Mouse (Mus musculus): ENCODE measurements around the gene Dip2b. TPM values are rescaled to one million over a fixed set of nuclear protein-coding genes. Genes with fewer than 3 reads are reported as not detected.

Dip2b gene
- total RNA-seq, 2 experiments from 2014 or later, result 10.2 to 17.5 TPM

DNA sequence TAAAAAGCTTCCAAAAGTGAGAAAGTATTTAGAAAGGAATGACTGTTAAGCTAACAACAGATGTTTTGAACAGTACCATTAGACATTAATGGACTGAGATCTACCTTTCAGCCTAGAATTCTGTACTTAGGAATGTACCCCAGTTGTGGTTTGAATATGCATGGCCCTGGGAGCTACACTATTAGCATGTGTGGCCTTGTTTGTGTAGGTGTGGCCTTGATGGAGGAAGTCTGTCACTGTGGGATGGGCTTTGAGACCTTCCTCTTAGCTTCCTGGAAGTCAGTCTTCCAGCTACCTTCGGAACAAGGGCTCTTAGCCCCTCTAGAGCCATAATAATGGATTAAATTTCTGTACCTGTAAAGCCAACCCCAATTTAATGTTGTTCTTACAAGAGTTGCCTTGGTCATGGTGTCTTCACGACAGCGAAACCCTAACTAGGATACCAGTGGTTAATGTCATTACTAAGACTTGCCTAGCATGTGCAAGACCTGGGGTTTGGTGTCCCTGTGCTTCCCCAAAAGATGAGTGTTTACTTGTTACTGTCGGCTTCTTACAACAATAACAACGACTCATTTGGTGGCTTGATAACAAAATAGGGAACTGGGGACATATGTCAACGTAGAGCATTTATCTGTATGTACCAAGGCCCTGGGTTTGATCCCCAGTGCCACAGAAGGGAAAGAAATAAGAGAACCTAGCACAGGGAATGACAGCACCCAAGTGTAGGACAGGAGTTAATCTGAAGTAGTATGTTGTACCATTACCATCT is 210.4 kb downstream of the Dip2b start:
- ATAC-seq (replicated peaks; ENCODE audit: poor library complexity), result no peak

DNA sequence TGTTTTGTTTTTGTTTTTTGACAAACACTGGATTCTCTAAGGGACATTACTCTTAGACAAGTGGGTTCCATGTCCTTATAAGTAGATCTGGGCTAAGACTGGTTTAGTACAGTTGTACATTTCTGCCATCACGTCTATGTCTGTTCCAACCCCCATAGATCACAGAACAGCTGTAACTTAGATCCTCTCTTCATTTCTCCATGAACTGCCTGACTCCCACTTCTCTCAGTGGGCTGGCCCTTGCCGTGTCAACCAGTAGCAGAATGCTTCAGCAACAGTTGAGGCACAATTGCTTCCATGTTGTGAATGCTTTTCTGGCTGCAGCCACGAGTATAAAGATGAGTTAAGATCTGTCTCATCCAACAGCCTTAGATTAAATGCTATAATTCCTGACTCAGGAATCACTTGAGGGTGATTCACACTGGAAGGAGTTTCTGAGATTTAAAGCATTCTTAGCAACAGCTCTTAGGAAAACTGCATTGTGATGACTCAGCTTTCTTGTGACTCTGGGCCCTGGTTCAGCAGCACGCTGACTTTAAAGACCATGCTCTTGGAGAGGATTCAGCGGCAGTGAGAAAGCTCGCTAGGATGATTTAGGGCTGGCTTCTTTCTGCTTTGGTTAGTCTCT is 212.8 kb downstream of the Dip2b start:
- ATAC-seq (replicated peaks; ENCODE audit: poor library complexity), result no peak

DNA sequence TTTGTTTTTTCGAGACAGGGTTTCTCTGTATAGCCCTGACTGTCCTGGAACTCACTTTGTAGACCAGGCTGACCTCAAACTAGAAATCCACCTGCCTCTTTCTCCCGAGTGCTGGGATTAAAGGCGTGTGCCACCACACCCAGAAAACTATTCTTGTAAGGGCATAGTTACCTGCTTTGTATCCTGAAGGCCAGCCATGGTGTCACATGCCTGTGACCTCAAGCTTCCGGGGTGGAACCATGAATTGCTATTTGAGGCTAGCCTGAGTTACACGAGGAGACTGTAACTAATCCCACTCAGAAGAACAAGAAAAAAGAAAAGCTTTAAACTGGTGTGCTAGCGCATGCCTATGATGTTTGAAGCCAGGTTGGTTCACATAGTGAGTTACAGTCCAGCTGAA is 217.9 kb downstream of the Dip2b start:
- ATAC-seq (replicated peaks; ENCODE audit: poor library complexity), result no peak

DNA sequence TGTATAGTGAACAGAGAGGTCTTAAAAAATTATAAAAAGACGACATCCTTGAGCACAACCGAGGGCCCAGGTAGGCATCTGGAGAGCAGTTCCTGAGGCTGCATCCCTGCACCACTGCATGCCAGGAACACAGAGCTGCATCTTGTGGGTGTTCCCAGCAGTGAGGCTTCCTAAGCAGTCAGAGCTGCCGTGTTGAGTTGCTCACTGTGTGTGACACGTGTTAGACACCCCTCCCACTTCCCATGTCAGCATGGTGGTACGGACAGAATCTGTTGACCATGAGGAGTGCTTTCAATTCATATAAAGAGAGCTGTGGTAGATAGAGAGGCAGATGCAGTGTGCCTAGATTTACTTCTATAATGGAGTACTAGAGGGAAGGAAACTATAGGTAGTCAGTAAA is 218.8 kb downstream of the Dip2b start:
- ATAC-seq (replicated peaks; ENCODE audit: poor library complexity), result no peak

DNA sequence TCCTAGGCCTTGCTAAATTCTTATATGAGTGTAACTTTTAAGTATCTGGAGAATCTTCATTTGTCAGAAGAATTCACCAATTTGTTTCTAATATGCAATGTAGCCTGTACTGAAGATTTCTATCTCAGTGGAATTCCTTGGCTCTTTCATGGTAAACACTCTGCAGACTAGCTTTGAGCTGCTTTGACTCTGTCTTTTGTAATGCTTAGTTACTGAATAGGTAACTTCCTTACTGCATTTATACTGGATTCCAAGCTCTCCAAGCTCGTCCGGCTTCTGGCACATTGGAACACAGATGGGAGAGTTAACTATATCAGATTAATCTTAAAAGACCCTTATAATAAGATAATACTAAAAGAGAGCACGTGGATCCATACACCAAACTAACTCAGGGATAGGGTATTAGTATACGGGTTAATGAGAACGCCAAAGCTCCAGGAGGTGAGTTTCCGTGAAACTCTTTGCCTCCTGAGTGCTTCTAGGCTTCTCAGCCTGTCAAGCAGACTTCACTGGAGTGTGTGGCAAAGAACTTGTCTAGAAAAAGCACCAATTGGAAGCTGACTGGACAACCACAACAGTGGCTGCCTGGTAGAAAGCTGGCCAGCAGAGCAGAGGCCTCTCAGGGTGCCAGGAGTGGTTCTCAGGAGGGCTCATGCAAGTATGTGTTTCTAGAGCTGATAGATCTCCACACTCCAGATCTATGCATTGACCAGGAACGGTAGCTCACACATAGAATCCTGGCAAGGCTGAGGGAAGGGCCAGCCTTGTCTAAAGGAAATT is 220.4 kb downstream of the Dip2b start:
- ATAC-seq (replicated peaks; ENCODE audit: poor library complexity), result no peak

DNA sequence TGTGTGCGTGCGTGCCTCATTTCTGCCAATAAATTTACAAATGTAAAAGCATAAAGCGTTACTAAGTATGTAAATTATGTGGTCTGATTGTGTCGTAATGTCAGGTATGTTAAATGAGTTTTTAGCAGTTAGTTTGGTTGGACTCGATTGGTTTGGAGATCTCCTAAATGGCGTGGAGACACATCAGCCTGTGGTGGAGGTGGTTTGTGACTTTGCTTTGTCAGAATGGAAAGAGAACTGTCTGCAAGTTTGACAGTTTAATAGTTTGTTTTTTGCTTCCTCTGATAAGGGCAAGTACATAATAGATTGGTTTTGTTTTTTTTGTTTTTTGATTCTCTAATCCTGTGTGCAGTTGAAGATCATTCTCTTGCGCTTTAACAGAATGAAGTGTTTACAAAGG is 221.9 kb downstream of the Dip2b start:
- peak; percentile 78 for ATAC-seq (replicated peaks; ENCODE audit: poor library complexity)

DNA sequence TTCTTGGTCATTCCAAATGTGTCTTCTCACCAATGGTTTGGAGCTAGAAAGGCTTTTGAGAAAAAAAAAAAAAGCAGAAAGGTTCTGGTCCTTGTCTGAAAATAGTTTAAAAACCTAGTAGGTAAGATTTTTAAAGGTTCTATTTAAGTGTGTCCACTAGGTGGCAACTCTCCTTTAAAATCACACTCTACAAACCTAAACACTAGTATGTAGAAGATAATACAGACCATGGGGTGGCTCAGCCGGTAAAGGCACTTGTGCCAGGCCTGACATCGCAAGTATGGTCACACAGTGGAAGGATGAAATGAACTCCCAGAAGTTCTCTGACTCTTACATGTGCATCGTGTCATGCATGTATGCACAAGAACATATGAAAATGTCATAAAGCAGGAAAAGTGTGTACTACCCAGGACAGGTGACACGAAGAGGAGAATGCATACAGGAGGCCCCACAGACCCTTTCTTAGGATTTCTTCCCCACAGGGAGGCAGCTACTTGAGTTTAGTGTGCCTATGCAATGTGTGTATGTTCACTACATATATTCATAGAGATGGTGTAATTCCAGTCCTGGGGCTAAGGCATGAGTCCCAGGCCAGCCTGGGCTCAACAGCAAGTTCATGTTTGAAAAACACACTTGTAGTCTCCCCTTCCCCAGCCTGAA is 224.9 kb downstream of the Dip2b start:
- ATAC-seq (replicated peaks; ENCODE audit: poor library complexity), result peak; percentile 87

DNA sequence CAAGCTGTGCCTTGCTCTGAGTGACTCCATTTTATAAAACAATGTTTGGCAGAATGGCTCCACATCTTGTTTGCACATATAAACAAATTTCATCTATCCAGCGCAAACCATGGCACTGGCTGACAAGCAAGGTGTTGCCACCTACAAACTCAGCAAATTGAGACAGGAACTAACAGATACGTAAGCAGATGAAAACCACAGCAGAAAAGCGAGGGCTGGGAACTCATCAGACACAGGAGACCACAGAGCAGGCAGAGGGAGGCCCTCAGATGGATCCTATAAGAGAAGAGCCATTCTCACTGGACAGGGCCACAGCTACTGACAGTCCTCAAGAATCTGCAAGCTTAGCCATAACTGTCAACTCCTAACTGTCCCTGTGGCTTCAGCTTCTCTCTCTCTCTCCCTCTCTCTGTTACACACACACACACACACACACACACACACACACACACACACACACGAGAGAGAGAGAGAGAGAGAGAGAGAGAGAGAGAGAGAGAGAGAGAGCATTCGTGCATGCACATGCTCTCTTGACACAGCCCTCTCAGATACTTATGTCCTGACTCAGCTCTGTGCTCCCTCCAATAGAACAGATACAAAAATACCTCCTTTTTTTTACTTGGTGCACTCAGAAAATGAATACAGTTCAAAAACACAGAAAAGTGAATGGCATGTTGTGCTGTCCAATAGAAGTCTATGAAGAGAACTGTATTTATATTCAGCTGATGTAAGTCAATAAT is 227.3 kb downstream of the Dip2b start:
- ATAC-seq (replicated peaks; ENCODE audit: poor library complexity), result no peak

DNA sequence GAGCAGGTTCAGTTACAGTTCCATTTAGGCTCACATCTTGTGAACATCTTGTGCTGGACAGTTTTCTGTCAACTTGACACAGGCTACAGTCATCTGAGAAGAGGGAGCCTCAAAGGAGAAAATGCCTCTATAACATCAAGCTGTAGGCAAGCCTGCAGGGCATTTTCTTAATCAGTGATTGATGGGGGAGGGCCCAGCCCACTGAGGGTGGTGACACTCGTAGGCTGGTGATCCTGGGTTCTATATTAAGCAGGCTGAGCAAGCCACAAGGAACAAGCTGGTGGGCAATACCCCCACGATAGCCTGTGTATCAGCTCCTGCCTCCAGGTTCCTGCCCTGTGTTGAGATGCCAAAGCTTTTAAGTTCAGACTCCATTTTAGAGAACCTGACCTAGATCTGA is 230.5 kb downstream of the Dip2b start:
- ATAC-seq (replicated peaks; ENCODE audit: poor library complexity), result no peak

Other genes with a start within 250 kb of the Dip2b start
- gene Lima1, start 163.2 kb upstream of the Dip2b start, total RNA-seq (2015), result 4.8 and 5.0 TPM in 2 replicates
- gene Lima1, start 163.2 kb upstream of the Dip2b start, total RNA-seq (2017), result 4.2 and 4.8 TPM in 2 replicates
- gene Fam186a, start 71.6 kb upstream of the Dip2b start, total RNA-seq (2015), result not detected in 2 replicates
- not detected in 2 replicates for gene Fam186a, start 71.6 kb upstream of the Dip2b start, total RNA-seq (2017)
- gene Larp4, start 68.6 kb upstream of the Dip2b start, total RNA-seq (2015), result 119 and 137 TPM in 2 replicates
- gene Larp4, start 68.6 kb upstream of the Dip2b start, total RNA-seq (2017), result 76.3 and 97.8 TPM in 2 replicates
- 92.3 and 95.8 TPM in 2 replicates for gene Atf1, start 189.2 kb downstream of the Dip2b start, total RNA-seq (2015)
- 65.7 and 80.7 TPM in 2 replicates for gene Atf1, start 189.2 kb downstream of the Dip2b start, total RNA-seq (2017)
- not detected in 2 replicates for gene Tmprss12, start 242.2 kb downstream of the Dip2b start, total RNA-seq (2015)
- not detected in 2 replicates for gene Tmprss12, start 242.2 kb downstream of the Dip2b start, total RNA-seq (2017)